Mouse (Mus musculus) cortical plate, adult 2 months (tissue): Measurements from ENCODE around the gene Ccdc191. TPM values are rescaled to one million over a fixed set of nuclear protein-coding genes. Genes with fewer than 3 reads are reported as not detected.

Experiments
- H3K27ac ChIP-seq: fragments of 200-500 bp; 2 replicates; pipeline ENCODE4 v1.5.1; 2012; ENCODE audit warnings: low read length, control low read depth, inconsistent platforms; ENCODE audit not compliant: insufficient read depth
- H3K4me1 ChIP-seq: fragments of 200-500 bp; 2 replicates; pipeline ENCODE4 v1.6.1; 2011; ENCODE audit warnings: low read length; ENCODE audit not compliant: control insufficient read depth, insufficient read depth
- H3K4me3 ChIP-seq: fragments of 200-500 bp; 2 replicates; pipeline ENCODE4 v1.5.1; 2011; ENCODE audit warnings: mild to moderate bottlenecking, low read length, control low read depth; ENCODE audit not compliant: insufficient read depth
- CTCF ChIP-seq: fragments of 200-500 bp; IDR thresholded peaks from 2 replicates; pipeline ENCODE4 v1.5.1; 2011; ENCODE audit warnings: mild to moderate bottlenecking, control low read depth, low read length; ENCODE audit not compliant: insufficient read depth; ENCODE audit errors: extremely low read depth
- POLR2A ChIP-seq: fragments of 200-500 bp; IDR thresholded peaks from 2 replicates; pipeline ENCODE4 v1.6.1; 2011; ENCODE audit warnings: mild to moderate bottlenecking, low read length, control low read depth; ENCODE audit not compliant: insufficient read depth; ENCODE audit errors: extremely low read depth
- polyA plus RNA-seq: library from polyadenylated mRNA; depleted of rRNA; stranded (reverse); fragments of >200 nt; gene quantifications from 2 replicates; pipeline ENCODE4 v1.2.3, GENCODE M21; 2012; rRNA removed

Ccdc191 gene
- 5.2 and 6.5 TPM in 2 replicates for polyA plus RNA-seq

- TF ChIP-seq POLR2A (peak; percentile 82), CTCF (no peak)
- Histone ChIP-seq H3K4me1 (peaks cover 2% of the 10 kb centered on the region), H3K27ac (peak within 1 kb of the TSS; percentile 33; the same call in 1 of the 2 replicates), H3K4me3 (peak within 1 kb of the TSS; percentile 66)
Observed at GRCm38 (mm10) chr16:43889208-43890004, at the start of gene Ccdc191. Gene Ccdc191, plus strand, starts transcription at chr16:43889800.

- Histone ChIP-seq H3K4me3 (no peak overlapping the region), H3K4me1 (no peaks in the 10 kb centered on the region), H3K27ac (no peak overlapping the region)
- TF ChIP-seq CTCF (no peak), POLR2A (no peak)
Observed at GRCm38 (mm10) chr16:43841236-43841635, 48.4 kb upstream of the Ccdc191 start.

GRCm38 (mm10) chr16:43849839-43850238, 39.8 kb upstream of the Ccdc191 start:
- no peak for TF ChIP-seq POLR2A
- no peak for TF ChIP-seq CTCF
- Histone ChIP-seq H3K4me1 (no peaks in the 10 kb centered on the region), H3K27ac (no peak overlapping the region), H3K4me3 (no peak overlapping the region)

GRCm38 (mm10) chr16:43858941-43859476, 30.6 kb upstream of the Ccdc191 start:
- H3K4me1 ChIP-seq = no peaks in the 10 kb centered on the region
- H3K4me3 ChIP-seq = no peak overlapping the region
- H3K27ac ChIP-seq = no peak overlapping the region
- TF ChIP-seq CTCF = no peak
- TF ChIP-seq POLR2A = no peak

- H3K4me1 ChIP-seq = no peaks in the 10 kb centered on the region
- TF ChIP-seq CTCF (no peak), POLR2A (no peak)
- no peak overlapping the region for H3K27ac ChIP-seq
- no peak overlapping the region for H3K4me3 ChIP-seq
Observed at GRCm38 (mm10) chr16:43860624-43861023, 29.0 kb upstream of the Ccdc191 start.

GRCm38 (mm10) chr16:43869805-43870204, 19.8 kb upstream of the Ccdc191 start:
- H3K27ac ChIP-seq = no peak overlapping the region
- TF ChIP-seq POLR2A (no peak), CTCF (no peak)
- H3K4me3 ChIP-seq = no peak overlapping the region
- H3K4me1 ChIP-seq = 0 out of 2 replicates have a peak, but pooled peaks cover 2% of the 10 kb centered on the region

GRCm38 (mm10) chr16:43871419-43871818, 18.2 kb upstream of the Ccdc191 start:
- Histone ChIP-seq H3K27ac (no peak overlapping the region), H3K4me3 (no peak overlapping the region), H3K4me1 (0 out of 2 replicates have a peak, but pooled peaks cover 2% of the 10 kb centered on the region)
- no peak for TF ChIP-seq POLR2A
- no peak for TF ChIP-seq CTCF

GRCm38 (mm10) chr16:43879769-43880168, 9.8 kb upstream of the Ccdc191 start:
- TF ChIP-seq CTCF (no peak), POLR2A (no peak)
- Histone ChIP-seq H3K4me3 (no peak overlapping the region), H3K4me1 (no peaks in the 10 kb centered on the region), H3K27ac (no peak overlapping the region)

- no peak overlapping the region for H3K4me3 ChIP-seq
- no peaks in the 10 kb centered on the region for H3K4me1 ChIP-seq
- H3K27ac ChIP-seq = no peak overlapping the region
- TF ChIP-seq POLR2A = no peak
Observed at GRCm38 (mm10) chr16:43881636-43882035, 8.0 kb upstream of the Ccdc191 start.

GRCm38 (mm10) chr16:43882329-43882728, 7.3 kb upstream of the Ccdc191 start:
- H3K4me1 ChIP-seq = no peaks in the 10 kb centered on the region
- no peak overlapping the region for H3K27ac ChIP-seq
- TF ChIP-seq POLR2A (no peak), CTCF (no peak)
- H3K4me3 ChIP-seq = no peak overlapping the region
